Mouse (Mus musculus): ENCODE results near the gene Scube3.

Scube3 gene

GRCm38 (mm10) chr17:28141771-28142699, at the start of gene Scube3:
Gene Scube3 (plus strand): TSS chr17:28142141.
- no peak for DNase-seq (ENCODE audit: low spot score in 2 of 2)

GRCm38 (mm10) chr17:28092297-28092696, 49.6 kb upstream of the Scube3 start:
- DNase-seq (ENCODE audit: low spot score in 2 of 2), result no peak

GRCm38 (mm10) chr17:28093837-28094236, 48.1 kb upstream of the Scube3 start:
- DNase-seq (ENCODE audit: low spot score in 2 of 2), result no peak

GRCm38 (mm10) chr17:28096418-28096817, 45.5 kb upstream of the Scube3 start:
- DNase-seq (ENCODE audit: low spot score in 2 of 2), result no peak

GRCm38 (mm10) chr17:28097308-28097707, 44.6 kb upstream of the Scube3 start:
- no peak for DNase-seq (ENCODE audit: low spot score in 2 of 2)

- no peak for DNase-seq (ENCODE audit: low spot score in 2 of 2)
Observed at GRCm38 (mm10) chr17:28099086-28099485, 42.9 kb upstream of the Scube3 start.

GRCm38 (mm10) chr17:28100669-28101068, 41.3 kb upstream of the Scube3 start:
- DNase-seq (ENCODE audit: low spot score in 2 of 2), result no peak

- DNase-seq (ENCODE audit: low spot score in 2 of 2), result no peak
Observed at GRCm38 (mm10) chr17:28101284-28101887, 40.6 kb upstream of the Scube3 start.

- DNase-seq (ENCODE audit: low spot score in 2 of 2), result no peak
Observed at GRCm38 (mm10) chr17:28101902-28102319, 40.0 kb upstream of the Scube3 start.

- no peak for DNase-seq (ENCODE audit: low spot score in 2 of 2)
Observed at GRCm38 (mm10) chr17:28104416-28104815, 37.5 kb upstream of the Scube3 start.

GRCm38 (mm10) chr17:28106352-28106751, 35.6 kb upstream of the Scube3 start:
- DNase-seq (ENCODE audit: low spot score in 2 of 2), result no peak

GRCm38 (mm10) chr17:28107275-28107674, 34.7 kb upstream of the Scube3 start:
- no peak for DNase-seq (ENCODE audit: low spot score in 2 of 2)

- DNase-seq (ENCODE audit: low spot score in 2 of 2), result no peak
Observed at GRCm38 (mm10) chr17:28112266-28112665, 29.7 kb upstream of the Scube3 start.

- DNase-seq (ENCODE audit: low spot score in 2 of 2), result no peak
Observed at GRCm38 (mm10) chr17:28116335-28116734, 25.6 kb upstream of the Scube3 start.

GRCm38 (mm10) chr17:28117451-28118209, 24.3 kb upstream of the Scube3 start:
- no peak for DNase-seq (ENCODE audit: low spot score in 2 of 2)

- no peak for DNase-seq (ENCODE audit: low spot score in 2 of 2)
Observed at GRCm38 (mm10) chr17:28120460-28120859, 21.5 kb upstream of the Scube3 start.

GRCm38 (mm10) chr17:28122949-28123348, 19.0 kb upstream of the Scube3 start:
- DNase-seq (ENCODE audit: low spot score in 2 of 2), result no peak

- DNase-seq (ENCODE audit: low spot score in 2 of 2), result no peak
Observed at GRCm38 (mm10) chr17:28123627-28124026, 18.3 kb upstream of the Scube3 start.

GRCm38 (mm10) chr17:28124368-28124767, 17.6 kb upstream of the Scube3 start:
- DNase-seq (ENCODE audit: low spot score in 2 of 2), result no peak

GRCm38 (mm10) chr17:28129796-28130195, 12.1 kb upstream of the Scube3 start:
- DNase-seq (ENCODE audit: low spot score in 2 of 2), result no peak

- no peak for DNase-seq (ENCODE audit: low spot score in 2 of 2)
Observed at GRCm38 (mm10) chr17:28130391-28131125, 11.4 kb upstream of the Scube3 start.

GRCm38 (mm10) chr17:28131156-28131555, 10.8 kb upstream of the Scube3 start:
- DNase-seq (ENCODE audit: low spot score in 2 of 2), result no peak
